Mouse (Mus musculus) left cerebral cortex, postnatal 25 days (tissue): ENCODE measurements around the gene Ankrd33. TPM values are rescaled to one million over a fixed set of nuclear protein-coding genes. Genes with fewer than 3 reads are reported as not detected.
"Not testable (repeated sequence)": the region's sequence is repeated elsewhere in the genome, so short reads cannot be mapped to it uniquely, and the experiment has no call there.

ENCODE experiments used
- DNase-seq, 2 experiments: peaks; one replicate each; pipeline ENCODE4 v3.0.0; 2022; ENCODE audit warnings: low spot score in 2 of 2, mixed read lengths in 1 of 2
- intact Hi-C: fragments of 180-260 bp; cut with DNase I; formaldehyde crosslinking; loops from one replicate; pipeline ENCODE4 v1.15.1; 2025
- total RNA-seq, 2 experiments: library from RNA; stranded (reverse); gene quantifications; 2 replicates each; pipeline ENCODE4 v1.2.3; 2021

The Ankrd33 gene
- total RNA-seq, 2 experiments from 2014 or later, result not detected

DNA sequence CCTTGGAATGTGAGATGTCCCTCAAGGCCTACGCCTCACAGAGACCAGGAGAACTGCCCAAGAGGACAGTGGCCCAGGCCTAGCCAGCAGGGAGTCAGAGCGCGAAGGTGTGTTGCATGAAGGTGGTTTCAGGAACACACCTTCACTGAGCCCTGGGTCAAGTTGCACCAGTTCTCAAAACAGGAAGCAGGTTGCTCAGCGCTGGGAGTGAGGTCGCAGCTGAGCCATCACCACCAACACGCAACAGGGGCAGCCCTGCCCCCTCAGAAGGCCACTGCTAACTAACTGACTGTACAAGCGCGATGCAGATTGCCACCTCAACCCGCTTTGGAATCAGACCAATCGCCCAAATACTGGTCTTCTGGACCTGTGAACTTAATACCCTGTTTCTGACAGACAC is 31.1 kb upstream of the Ankrd33 start:
- intact Hi-C loops, result no loop called here
- no peak for DNase-seq

DNA sequence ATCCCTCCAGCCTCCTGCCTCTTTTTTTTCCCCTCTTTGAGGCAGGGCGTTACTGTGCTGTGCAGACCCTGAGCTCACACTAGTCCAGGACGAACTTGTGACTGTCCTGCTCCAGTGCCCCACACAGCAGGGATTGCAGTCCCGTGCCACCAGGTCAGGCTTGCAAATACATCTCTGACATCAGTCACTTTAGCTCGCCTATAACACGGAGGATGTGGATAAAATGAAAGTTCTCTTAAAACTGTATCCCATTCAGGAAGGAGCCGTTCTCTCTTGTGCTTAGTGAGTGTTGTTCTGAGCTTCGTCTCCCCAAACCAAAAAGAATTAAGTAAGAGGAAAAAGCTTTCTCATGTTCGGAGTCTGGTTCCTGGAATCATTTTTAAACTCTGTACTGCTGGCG is 29.1 kb upstream of the Ankrd33 start:
- intact Hi-C loops, result no loop called here
- no peak for DNase-seq

DNA sequence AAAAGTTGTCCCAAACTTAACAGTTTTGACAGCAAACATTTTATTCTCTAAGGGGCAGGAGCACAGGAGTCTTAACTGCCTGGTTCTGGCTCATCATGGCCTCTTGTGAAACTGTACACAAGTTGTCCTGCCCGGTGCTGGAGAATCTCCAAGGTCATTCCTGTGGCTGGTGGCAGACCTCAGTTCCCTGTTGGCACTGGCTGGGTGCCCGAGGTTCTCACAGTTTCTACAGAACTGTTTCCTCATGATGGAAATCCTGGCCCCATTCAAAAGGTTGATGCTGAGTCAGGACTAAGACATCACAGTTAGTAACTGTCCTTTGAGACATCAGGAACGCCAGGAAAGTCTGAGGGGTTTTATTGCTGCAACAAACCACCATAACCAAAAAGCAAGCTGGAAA is 28.6 kb upstream of the Ankrd33 start:
- DNase-seq, result no peak
- intact Hi-C loops, result no loop called here

DNA sequence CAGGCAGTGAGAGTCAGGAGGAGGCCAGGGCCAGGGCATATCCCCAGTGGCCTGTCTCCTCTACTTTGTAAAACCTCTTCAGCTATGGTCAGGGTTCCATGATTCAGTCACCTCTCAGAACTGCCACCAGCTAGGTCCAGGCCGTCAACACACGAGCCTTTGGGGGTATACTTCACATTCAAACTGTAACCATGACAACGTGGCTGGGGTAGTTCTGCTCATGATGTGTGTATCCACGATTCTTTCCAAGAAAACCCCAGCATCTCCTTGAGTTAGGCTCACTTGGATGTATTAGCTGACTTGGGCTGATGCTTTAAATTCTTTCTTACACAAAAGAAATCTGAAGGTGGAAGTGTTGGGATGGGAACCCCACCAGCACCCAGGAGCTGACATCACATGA is 27.3 kb upstream of the Ankrd33 start:
- DNase-seq, result peak in 1 of 2 experiments; percentile 49
- intact Hi-C loops, result no loop called here

DNA sequence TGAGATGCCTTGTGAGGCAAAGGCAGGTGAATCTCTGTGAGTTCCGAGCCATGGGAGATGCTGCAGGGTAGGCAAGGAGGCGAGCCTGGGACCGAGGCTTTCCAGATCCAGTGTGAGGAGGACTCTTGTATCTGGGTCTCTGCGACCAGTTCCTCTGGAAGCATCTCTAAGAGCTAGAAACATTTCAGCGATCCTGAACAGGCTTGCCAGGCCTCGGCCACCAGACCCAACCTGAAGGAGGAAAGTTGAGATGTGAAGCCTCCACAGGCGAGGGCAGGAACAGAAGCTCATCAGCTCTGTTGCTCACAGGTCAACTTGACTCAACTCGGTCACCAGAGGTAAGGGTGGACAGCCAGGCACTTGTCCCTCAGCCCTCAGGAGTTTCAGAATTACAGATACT is 24.0 kb upstream of the Ankrd33 start:
- intact Hi-C loops, result no loop called here
- DNase-seq, result no peak

DNA sequence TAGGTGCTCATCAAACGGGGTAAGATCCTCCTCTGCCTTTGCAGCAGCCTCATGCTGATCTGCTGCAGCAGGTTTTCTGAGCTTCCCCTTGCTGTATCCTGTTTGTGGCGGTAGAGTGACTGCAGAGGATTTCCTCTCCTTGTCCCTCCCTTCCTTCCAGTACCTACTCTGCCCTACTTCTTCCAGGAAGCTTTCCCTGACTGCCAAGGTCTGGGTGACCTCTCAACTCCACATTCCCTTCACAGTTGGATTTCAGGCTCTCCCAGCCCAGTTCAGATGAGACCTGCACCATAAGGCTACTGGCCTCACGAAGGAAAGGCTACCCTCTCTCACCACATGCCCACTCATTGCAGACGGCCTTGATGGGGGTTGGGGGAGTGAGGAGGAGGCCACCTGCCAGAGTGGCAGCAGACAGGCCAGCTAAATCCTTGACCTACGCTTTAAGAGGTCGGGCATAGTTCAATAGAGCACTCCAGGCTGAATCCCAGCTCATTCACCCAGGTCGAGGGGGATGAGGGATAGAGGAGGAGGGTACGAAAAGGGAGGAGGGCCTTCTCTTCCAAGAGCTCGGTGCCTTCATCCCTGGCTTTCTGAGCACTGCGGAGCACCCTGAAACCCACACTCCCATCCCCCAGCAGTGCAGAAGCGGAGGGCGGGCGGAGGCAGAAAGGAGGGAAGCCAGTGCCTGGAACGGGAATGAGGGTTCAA is 23.3 kb upstream of the Ankrd33 start:
- DNase-seq, result no peak

DNA sequence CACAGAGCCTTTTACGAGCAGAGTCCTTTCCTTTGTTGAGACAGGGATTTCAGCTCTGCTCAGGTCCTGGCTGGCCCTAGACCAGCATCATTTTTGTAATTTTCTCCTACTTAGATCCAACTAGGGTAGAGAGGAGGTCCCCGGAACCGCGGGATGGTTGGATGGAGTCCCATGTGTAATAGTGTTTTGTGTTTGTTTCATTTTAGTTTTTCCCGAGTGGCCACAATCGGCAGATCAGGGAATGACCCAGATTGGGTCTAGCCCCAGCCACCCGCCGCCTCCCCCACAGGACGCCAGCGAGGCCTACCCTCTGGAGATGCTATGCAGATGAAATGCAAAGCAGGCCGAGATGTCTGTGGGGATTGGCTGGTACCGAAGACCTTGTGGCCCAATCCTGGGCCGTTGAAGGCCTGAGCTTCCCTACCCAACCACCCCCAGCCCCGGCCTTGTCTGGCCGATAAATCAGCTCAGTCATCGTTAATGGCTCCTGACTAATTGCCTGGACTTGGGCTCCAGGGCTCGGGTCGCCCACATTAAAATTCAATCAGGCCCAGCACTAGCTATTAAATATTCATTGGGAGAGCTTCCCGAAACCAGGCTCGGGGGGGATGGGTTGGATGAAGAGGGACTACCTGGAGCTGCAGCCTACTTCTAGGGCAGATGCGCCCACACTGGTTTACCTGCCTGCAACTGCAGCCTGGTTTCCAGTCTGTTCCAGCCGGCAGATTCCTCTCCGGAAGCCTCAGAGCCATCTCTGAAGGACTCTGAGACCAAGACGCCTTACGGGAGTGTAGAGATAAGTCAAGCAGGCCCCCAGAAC is 22.5 kb upstream of the Ankrd33 start:
- DNase-seq, result peak in 1 of 2 experiments; percentile 62
- intact Hi-C loops, result no loop called here

More for the DNA sequence above, 23.3 kb upstream of the Ankrd33 start:
- intact Hi-C loops, result no loop called here

DNA sequence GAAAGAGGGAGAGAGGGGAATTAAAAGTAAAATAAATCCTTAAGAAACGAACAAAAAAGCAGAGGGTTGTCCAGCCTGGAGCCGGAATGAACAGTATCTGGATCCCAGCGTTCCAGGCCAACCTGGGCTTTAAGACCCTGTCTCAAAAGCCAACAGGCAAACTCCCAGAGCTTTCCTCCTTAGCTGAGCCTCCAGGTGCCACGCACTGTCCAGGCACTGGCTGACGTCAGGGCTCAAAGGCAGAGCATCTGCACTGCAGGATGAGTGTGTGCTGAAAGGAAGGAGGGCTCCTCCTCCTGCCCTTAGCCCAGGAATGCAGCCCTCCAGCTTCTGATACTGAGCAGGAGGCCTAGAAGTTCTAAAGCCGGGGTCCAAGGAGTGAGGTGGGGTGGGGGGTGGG is 21.6 kb upstream of the Ankrd33 start:
- no peak for DNase-seq
- intact Hi-C loops, result no loop called here

DNA sequence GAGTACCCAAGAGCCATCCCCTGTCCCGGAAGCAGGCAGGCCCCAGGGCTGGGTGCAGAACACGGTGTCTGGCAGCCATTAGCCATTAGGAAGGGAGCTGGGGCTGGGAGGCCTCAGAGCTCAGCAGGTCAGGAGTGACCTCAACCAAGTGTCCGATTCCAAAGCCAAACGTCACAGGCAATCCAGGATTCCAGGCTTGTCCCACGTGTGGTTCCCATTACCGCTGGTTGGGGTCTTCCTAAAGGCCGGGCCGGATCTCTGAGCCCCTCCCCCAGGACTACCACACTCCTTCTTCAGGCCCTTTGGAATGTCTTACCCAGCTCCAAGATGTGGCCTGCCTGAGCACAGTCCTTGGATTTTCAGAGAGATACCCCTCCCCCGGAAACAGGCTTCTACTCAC is 20.6 kb upstream of the Ankrd33 start:
- intact Hi-C loops, result no loop called here
- DNase-seq, result no peak

DNA sequence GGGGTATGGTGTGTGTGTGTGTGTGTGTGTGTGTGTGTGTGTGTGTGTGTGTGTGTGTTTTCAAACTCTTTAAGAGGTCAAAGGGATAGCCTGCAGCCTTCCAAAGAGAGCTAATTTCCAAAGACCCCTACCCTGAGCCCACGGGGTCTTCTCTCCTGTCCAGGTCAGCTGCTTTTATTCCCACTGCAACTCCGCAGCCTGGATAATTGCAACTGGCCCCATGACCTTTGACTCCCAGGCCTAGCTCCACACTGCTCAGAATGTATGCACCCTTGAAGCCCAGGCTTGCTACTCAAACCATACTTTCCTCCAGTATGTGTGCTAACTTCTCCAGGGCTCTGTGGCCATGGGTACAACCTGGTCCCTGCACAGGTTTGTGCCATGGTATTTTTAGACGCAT is 20.2 kb upstream of the Ankrd33 start:
- intact Hi-C loops, result no loop called here
- DNase-seq, result no peak

DNA sequence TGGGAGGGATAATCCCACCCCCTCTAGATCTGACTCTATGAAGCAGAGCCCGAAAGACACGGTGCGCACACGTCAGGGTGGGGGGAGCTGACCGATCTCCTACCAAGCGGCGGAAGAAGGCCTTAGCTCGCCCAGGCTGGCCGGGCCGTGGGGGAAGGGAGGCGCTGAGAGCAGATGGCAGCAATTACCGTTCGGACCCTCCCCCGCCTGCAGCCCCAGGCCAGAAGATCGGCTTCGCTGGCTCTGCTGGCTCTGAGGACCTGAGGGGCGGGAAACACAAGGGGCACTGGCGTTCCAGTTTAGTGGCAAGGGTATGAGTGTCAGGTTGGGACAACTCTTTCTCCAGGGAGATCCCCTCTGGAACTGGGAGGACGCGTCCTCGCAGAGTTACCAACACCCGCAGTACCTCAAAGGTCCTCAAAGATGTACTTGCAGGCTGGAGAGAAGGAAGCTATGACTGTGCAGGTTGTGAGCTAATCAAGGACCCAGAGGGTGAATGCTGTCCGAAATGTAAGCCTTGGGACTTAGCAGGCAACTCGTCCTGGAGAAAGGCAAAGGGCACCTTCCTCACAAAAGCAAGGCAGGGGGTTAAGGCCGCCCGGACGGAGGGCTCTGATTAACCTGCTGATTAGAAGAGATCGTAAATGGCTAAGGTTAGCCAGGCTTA is 17.4 kb upstream of the Ankrd33 start:
- intact Hi-C loops, result no loop called here
- DNase-seq, result no peak

DNA sequence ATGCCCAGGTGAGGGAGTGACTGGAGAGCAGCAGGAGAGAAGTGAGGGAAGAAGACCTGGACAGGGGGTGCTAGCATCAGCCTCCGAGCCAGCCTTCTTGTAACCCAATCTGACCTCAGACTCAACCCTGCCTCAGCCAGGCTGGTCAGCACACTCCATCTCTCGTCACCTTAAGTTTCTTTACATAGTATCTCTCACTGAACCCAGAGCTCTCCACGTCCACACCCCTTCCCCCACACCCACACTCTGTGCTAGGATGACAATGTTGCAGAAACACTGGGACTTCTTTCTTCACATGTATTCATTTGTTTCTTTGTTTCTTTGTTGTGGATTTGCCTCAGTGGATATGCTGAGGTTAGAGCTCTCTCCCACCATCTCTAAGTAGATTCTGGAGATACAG is 14.6 kb upstream of the Ankrd33 start:
- intact Hi-C loops, result no loop called here
- DNase-seq, result no peak

DNA sequence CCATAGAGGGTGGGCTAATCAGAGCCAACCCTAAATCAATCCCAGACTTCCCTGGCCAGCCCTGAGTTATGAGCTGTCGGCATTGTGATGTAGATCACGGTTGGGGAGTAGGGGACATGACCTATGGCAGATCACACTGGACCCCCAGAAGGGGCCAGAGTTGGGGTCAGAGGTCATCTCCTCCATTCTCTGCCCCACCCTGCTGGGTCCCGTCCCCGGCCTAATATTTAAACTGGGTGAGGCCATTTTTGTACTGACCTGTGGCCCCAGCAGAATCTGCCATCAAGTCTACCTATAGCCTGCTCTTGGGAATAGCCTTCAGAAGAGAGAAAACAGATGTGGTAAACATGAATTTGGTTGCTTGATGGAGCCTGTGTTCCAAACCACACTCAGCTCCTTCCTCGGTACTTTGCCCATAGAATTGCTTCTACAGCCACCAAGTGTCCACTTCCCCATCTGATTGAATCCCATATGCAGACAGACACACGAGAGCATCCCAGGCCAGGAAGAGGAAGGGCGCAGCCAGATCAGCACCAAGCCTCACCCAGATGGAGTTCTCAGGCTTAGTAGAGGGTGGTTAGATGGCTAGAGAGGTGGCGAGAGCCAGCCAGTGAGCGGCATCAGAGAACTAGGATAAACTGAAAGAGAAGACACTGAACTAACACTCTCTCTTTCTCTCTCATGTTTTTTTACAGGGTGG is 11.8 kb upstream of the Ankrd33 start:
- intact Hi-C loops, result no loop called here
- DNase-seq, result no peak

DNA sequence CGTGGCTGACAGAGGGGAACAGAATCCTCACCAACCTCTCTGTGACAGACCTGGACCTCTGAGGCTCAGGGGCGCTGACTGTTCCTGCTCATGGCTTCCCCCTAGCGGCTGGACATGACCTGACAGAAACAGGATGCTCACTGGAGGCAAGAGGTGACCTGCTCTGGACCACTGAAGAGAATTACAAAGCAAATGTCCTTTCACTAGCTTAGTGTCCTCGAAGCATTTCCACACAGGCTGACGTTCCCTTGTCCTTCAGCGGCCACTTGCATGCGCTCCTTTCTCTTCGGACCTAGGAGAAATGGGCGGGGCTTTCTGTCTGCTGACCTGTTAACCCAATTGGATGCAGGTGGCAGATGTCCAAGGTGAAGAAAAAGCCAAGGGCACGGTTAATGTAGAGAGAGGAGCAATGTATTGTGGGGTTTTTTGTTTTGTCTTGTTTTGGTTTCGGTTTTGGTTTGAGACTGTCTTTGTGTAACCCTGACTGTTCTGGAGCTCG is 10.0 kb upstream of the Ankrd33 start:
- intact Hi-C loops, result no loop called here
- DNase-seq, result peak; percentile 31 to 57

DNA sequence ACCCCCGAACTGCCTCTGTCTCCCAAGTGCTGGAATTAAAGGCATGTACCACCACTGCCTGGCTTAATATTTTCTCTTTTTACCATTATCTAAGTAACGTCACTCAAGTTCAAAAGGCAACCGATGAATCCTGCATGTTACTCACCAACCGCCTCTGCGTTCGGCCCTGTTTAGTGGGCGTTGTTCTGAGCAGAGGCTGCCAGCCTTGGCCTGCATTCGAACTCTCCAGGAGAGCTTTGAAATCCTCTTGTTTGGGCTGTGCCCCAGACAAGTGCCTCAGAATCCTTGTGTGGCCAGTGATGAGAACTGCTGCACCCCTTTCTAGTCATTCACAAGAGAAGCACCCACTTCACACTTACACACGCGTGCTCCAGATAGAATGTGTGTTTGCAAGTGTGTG is 9.5 kb upstream of the Ankrd33 start:
- DNase-seq, result no peak
- intact Hi-C loops, result no loop called here

DNA sequence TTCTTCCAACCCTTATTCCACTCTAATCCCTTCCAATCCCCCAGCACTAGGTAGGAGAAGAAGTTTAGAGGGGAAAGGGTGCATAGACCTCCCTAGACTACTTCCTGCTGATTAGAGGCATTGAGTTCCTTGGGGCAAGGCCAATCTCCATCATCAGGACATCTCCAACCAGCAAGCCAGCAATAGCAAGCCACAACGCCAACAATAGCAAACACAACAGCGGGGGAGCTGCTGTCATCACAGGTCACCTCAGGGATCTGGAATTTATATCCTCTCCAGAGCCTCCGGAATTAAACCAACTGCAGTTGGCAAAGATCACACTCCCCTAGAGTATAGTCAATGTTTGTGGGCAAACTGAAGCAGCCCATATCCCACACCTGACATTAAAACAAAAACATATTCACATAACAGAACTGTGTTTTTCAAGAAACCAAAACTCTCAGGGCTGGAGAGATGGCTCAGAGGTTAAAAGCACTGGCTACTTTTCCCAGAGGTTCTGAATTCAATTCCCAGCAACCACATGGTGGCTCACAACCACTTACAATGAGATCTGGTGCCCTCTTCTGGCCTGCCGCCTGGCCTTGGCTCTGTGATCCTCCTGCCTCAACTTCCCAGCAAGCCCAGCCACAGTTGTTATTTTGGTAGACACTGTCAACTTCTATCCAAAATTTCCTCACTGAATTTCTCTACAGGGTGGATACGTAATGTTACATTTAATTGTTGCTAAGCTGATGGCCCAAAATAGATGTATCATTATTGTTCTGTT is 7.5 kb upstream of the Ankrd33 start:
- intact Hi-C loops, result no loop called here
- DNase-seq, result no peak

DNA sequence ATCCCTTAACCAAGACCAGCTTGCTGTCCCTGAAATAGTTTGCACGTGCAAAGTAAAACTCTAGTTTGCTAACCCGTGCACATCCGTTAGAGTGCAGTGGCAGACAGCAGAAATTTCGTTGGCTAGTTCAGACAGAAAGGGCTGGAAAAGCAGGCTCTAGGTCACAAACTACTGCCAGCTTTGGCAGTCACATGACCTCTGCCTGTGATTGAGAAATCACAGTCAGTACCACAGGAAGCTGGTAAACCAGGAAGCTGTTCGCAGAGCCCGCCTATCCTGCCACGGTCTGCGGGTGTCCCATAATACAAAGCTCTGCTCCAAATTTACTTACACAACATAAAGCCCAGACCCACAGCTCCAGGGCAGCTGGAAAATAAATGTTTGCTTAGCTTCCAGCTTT is 2.4 kb upstream of the Ankrd33 start:
- no peak for DNase-seq
- intact Hi-C loops, result no loop called here

DNA sequence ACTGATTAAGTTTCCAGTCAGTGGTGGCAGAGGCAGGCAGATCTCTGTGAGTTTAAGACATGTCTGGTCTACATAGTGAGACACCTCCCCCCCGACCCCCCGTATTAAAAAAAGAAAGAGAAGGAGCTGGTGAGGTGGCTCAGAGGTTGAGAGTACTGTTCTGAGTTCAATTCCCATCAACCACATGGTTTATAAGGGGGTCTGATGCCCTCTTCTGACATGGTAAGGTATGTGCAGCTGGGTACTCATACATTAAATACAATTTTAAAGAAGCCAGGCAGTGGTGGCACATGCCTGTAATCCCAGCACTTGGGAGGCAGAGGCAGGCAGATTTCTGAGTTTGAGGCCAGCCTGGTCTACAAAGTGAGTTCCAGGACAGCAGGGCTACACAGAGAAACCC is 1.8 kb upstream of the Ankrd33 start:
- intact Hi-C loops, DNase-seq: not testable (repeated sequence)

DNA sequence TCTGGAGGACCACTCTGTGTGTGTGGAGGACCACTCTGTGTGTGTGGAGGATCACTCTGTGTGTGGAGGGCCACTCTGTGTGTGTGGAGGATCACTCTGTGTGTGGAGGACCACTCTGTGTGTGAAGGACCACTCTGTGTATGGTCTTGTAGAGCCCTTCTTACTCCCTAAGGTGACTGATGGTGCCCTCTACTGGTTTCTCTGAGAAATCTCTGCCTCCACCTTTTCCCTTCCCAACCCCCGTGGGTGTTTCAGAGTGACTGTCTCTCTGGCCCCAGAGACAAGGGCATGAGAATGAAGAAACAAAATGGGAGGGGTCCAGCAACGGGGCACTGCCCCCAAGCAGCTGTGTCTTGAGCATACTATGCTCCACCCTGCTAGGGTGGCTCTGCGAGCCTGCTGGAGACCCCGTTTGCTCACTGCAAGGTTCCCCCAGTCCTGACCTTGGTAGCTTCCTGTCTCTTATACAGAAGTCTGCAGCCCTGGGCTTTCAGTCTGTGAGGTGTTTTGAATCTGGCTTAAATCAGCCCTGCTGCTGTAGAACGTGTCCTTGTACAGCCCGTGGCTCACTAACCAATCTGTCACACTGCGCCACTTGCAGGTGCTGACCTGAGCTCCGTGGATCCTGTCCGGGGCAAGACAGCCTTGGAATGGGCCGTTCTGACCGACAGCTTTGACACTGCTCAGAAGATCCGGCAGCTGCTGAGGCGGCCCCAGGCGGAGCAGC is 3.0 kb downstream of the Ankrd33 start:
- DNase-seq, result no peak
- intact Hi-C loops, result no loop called here
